In the genomic region with DNA sequence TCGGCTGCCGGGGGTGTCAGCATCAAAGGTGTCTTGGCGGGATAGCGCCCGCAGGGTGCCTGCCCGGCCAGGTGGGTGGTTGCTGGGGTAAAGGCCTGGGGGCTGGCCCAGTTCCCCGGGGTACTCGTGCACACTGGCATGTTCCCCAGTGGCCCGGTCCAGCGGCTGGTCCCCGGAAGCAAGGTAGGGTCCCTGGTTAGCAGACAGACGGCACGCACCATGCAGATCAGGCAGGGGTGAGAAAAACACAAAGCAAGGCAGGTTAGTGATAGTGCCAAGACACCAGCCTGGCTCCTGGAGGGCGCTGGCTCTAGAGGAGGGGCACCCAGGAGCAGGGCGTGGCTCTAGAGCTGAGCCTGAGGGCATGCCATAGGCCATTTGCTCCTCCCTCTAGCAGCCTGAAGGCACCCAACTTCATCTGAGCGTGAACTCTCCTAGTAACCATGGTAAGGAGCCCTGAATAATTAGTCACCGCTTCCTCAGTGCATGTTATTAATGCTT, we compare ENCODE assay signal across 9 mouse cellular contexts. TPM values are rescaled to one million over a fixed set of nuclear protein-coding genes. Genes with fewer than 3 reads are reported as not detected.
DNase-seq lines count a peak whose midpoint lies in the region; ATAC-seq and TF ChIP-seq lines count a peak whose summit lies in the region.
"Had no signal": no experiment of that assay in that cellular context is flagged by ENCODE, and none has a peak within 500 bp of the region (broad histone marks: within the 10 kb centered on the region; RNA-seq: fewer than 3 reads in every experiment).

No protein-coding gene starts in this region.

- no peak for ATAC-seq in limb, embryonic 14.5 days (ENCODE audit: low FRiP score, low read depth)
- ATAC-seq in stomach, postnatal 0 days (ENCODE audit: low FRiP score, low TSS enrichment): peak; percentile 47; the same call in 1 of the 2 replicates

- no peaks in the 10 kb centered on the region for H3K27me3 ChIP-seq in testis, adult 2 months (ENCODE audit: control insufficient read depth, insufficient read depth, low read length)
- H3K27me3 ChIP-seq in limb, embryonic 14.5 days (ENCODE audit: control insufficient read depth, insufficient read depth, low read length): peaks cover 8% of the 10 kb centered on the region; the same call in 1 of the 2 replicates
- no peaks in the 10 kb centered on the region for H3K27me3 ChIP-seq in stomach, postnatal 0 days (ENCODE audit: control insufficient read depth, insufficient read depth, low read length)

- intact Hi-C loops in heart, postnatal 14 days (cut with DNase I): no loop called here

- TF ChIP-seq CTCF in testis, adult 2 months (IDR thresholded peaks at IDR 0.05; ENCODE audit: control insufficient read depth, insufficient read depth, insufficient replicate concordance, low read depth, low read length): no peak
- TF ChIP-seq CTCF in stomach, postnatal 0 days (IDR thresholded peaks at IDR 0.05; ENCODE audit: low read depth): no peak

- H3K27ac ChIP-seq in testis, adult 2 months (ENCODE audit: control insufficient read depth, insufficient read depth, low read depth, low read length): no peak overlapping the region
- no peak overlapping the region for H3K27ac ChIP-seq in limb, embryonic 14.5 days (replicated peaks; ENCODE audit: low read depth, low read length)
- no peak overlapping the region for H3K27ac ChIP-seq in stomach, postnatal 0 days (replicated peaks)

- H3K9ac ChIP-seq in limb, embryonic 14.5 days (ENCODE audit: low read depth, low read length, severe bottlenecking): no peak overlapping the region
- no peak overlapping the region for H3K9ac ChIP-seq in stomach, postnatal 0 days (ENCODE audit: low read length)

- H3K4me2 ChIP-seq in limb, embryonic 14.5 days (replicated peaks; ENCODE audit: low read depth, low read length, severe bottlenecking): peak overlapping the region; percentile 20; the same call in 1 of the 2 replicates
- H3K4me2 ChIP-seq in stomach, postnatal 0 days (replicated peaks; ENCODE audit: low read depth): peak overlapping the region; percentile 43

- 29% methylated on average over 17 of the region's 17 CpGs for WGBS in limb, embryonic 14.5 days
- WGBS in stomach, postnatal 0 days: 53% methylated on average over 17 of the region's 17 CpGs

- peaks cover 20% of the 10 kb centered on the region for H3K4me1 ChIP-seq in testis, adult 2 months (ENCODE audit: control insufficient read depth, insufficient read depth, low read length)
- peaks cover 15% of the 10 kb centered on the region; the same call in 1 of the 2 replicates for H3K4me1 ChIP-seq in limb, embryonic 14.5 days (ENCODE audit: control insufficient read depth, insufficient read depth, low read length)
- H3K4me1 ChIP-seq in stomach, postnatal 0 days (replicated peaks; ENCODE audit: control insufficient read depth, insufficient read depth): no peaks in the 10 kb centered on the region

- TF ChIP-seq EP300 in stomach, postnatal 0 days (optimal IDR thresholded peaks at IDR 0.05): no peak

- H3K36me3 ChIP-seq in testis, adult 2 months (ENCODE audit: control insufficient read depth, insufficient read depth, low read length): no peaks in the 10 kb centered on the region
- H3K36me3 ChIP-seq in limb, embryonic 14.5 days (ENCODE audit: control insufficient read depth, insufficient read depth, low read length): peaks cover 45% of the 10 kb centered on the region
- H3K36me3 ChIP-seq in stomach, postnatal 0 days (ENCODE audit: control insufficient read depth, insufficient read depth, low read length): no peaks in the 10 kb centered on the region

- peak; percentile 92 for DNase-seq in heart, adult 11 months
- no peak for DNase-seq in heart, postnatal 14 days
- DNase-seq in testis, postnatal 14 days (ENCODE audit: low spot score): no peak
- no peak for DNase-seq in limb, embryonic 14.5 days (ENCODE audit: low spot score)
- DNase-seq in stomach, postnatal 0 days (ENCODE audit: low spot score): peak; percentile 42
- no peak for DNase-seq in urinary bladder, adult 18-20 months (ENCODE audit: low spot score in 2 of 2)
- no peak for DNase-seq in layer of hippocampus, adult 18-20 months (ENCODE audit: low spot score in 2 of 2)

- H3K9me3 ChIP-seq in limb, embryonic 14.5 days (ENCODE audit: control insufficient read depth, low read length): no peaks in the 10 kb centered on the region
- H3K9me3 ChIP-seq in stomach, postnatal 0 days (ENCODE audit: control insufficient read depth, low read length): no peaks in the 10 kb centered on the region

- H3K4me3 ChIP-seq in testis, adult 2 months (ENCODE audit: control insufficient read depth, low read depth, low read length): peak overlapping the region; percentile 49; the same call in 1 of the 2 replicates
- H3K4me3 ChIP-seq in limb, embryonic 14.5 days (replicated peaks; ENCODE audit: low read length): no peak overlapping the region
- 0 out of 2 replicates have a peak overlapping the region, but pooled peaks have one; percentile 4 for H3K4me3 ChIP-seq in stomach, postnatal 0 days (ENCODE audit: low read depth, low read length)

- no peak for TF ChIP-seq POLR2A in testis, adult 2 months (IDR thresholded peaks at IDR 0.05; ENCODE audit: control insufficient read depth, low read depth, low read length)
- no peak for TF ChIP-seq POLR2A in limb, embryonic 14.5 days (IDR thresholded peaks at IDR 0.05; ENCODE audit: borderline replicate concordance, extremely low read depth, insufficient read depth, insufficient read length)

RNA-seq across cellular contexts. Expression of a gene that starts 7.2 kb away (rescaled TPM):
- total RNA-seq in heart, postnatal 14 days (2021): 1 to 10 TPM; 1.6 to 6.2 TPM
- 0.20 and 0.44 TPM in 2 replicates for polyA plus RNA-seq in testis, adult 2 months (2012; rRNA removed)
- polyA plus RNA-seq in limb, embryonic 14.5 days (2012; rRNA removed): 2.4 and 2.7 TPM in 2 replicates
- 6.1 and 7.4 TPM in 2 replicates for polyA plus RNA-seq in limb, embryonic 14.5 days (2014; fragmentation: Nextera tagmentation; extraction: Ambion mirVana)
- 7.5 and 9.8 TPM in 2 replicates for polyA plus RNA-seq in stomach, postnatal 0 days (2015; fragmentation: Nextera tagmentation; extraction: Ambion mirVana)
- under 1 TPM; 0.76 to 0.94 TPM for total RNA-seq in layer of hippocampus, adult 18-20 months (2021)

RNA-seq across cellular contexts. Expression of a gene that starts 17.0 kb away (rescaled TPM):
- total RNA-seq in heart, postnatal 14 days (2021): 1 to 10 TPM; 7.3 TPM
- polyA plus RNA-seq in testis, adult 2 months (2012; rRNA removed): 64.4 and 70.5 TPM in 2 replicates
- 1.0 and 1.1 TPM in 2 replicates for polyA plus RNA-seq in limb, embryonic 14.5 days (2012; rRNA removed)
- 1.1 and 1.7 TPM in 2 replicates for polyA plus RNA-seq in limb, embryonic 14.5 days (2014; fragmentation: Nextera tagmentation; extraction: Ambion mirVana)
- polyA plus RNA-seq in stomach, postnatal 0 days (2015; fragmentation: Nextera tagmentation; extraction: Ambion mirVana): 0.40 and 0.45 TPM in 2 replicates
- 10 to 100 TPM; 10.3 to 14.4 TPM for total RNA-seq in layer of hippocampus, adult 18-20 months (2021)

RNA-seq across cellular contexts. Expression of a gene that starts 19.6 kb away (rescaled TPM):
- total RNA-seq in heart, postnatal 14 days (2021): 1 to 10 TPM; 5.5 to 6.9 TPM
- 76.7 and 79.4 TPM in 2 replicates for polyA plus RNA-seq in testis, adult 2 months (2012; rRNA removed)
- polyA plus RNA-seq in limb, embryonic 14.5 days (2012; rRNA removed): 51.4 and 54.1 TPM in 2 replicates
- polyA plus RNA-seq in limb, embryonic 14.5 days (2014; fragmentation: Nextera tagmentation; extraction: Ambion mirVana): 20.9 and 21.5 TPM in 2 replicates
- polyA plus RNA-seq in stomach, postnatal 0 days (2015; fragmentation: Nextera tagmentation; extraction: Ambion mirVana): 4.2 and 4.9 TPM in 2 replicates
- 100 to 1,000 TPM; 148 to 155 TPM for total RNA-seq in layer of hippocampus, adult 18-20 months (2021)

RNA-seq across cellular contexts. Expression of a gene that starts 23.3 kb away (rescaled TPM):
- 100 to 1,000 TPM; 538 to 580 TPM for total RNA-seq in heart, postnatal 14 days (2021)
- polyA plus RNA-seq in testis, adult 2 months (2012; rRNA removed): 236 and 267 TPM in 2 replicates
- polyA plus RNA-seq in limb, embryonic 14.5 days (2012; rRNA removed): 1,201 and 1,869 TPM in 2 replicates
- polyA plus RNA-seq in limb, embryonic 14.5 days (2014; fragmentation: Nextera tagmentation; extraction: Ambion mirVana): 1,151 and 1,199 TPM in 2 replicates
- polyA plus RNA-seq in stomach, postnatal 0 days (2015; fragmentation: Nextera tagmentation; extraction: Ambion mirVana): 863 and 874 TPM in 2 replicates
- 100 to 1,000 TPM; 601 to 664 TPM for total RNA-seq in layer of hippocampus, adult 18-20 months (2021)

RNA-seq across cellular contexts. Expression of a gene that starts 50.0 kb away (rescaled TPM):
- total RNA-seq in heart, postnatal 14 days (2021): under 1 TPM; 0.27 to 0.43 TPM
- polyA plus RNA-seq in testis, adult 2 months (2012; rRNA removed): 7.3 and 7.6 TPM in 2 replicates
- polyA plus RNA-seq in limb, embryonic 14.5 days (2012; rRNA removed): 1.4 and 1.6 TPM in 2 replicates
- 0.70 and 1.0 TPM in 2 replicates for polyA plus RNA-seq in limb, embryonic 14.5 days (2014; fragmentation: Nextera tagmentation; extraction: Ambion mirVana)
- 0.05 and 0.08 TPM in 2 replicates for polyA plus RNA-seq in stomach, postnatal 0 days (2015; fragmentation: Nextera tagmentation; extraction: Ambion mirVana)
- total RNA-seq in layer of hippocampus, adult 18-20 months (2021): 10 to 100 TPM; 45.7 to 55.2 TPM
- total RNA-seq: hematopoietic stem cell, adult 5-6 weeks had no signal

Comparison
In these comparisons a context has a peak if more than half of its experiments do, and no peak if none do; other contexts are left out.
1. DNase-seq: peak in heart, adult 11 months (single experiment) and stomach, postnatal 0 days (single experiment); none in heart, postnatal 14 days (0 of 2), testis, postnatal 14 days (single experiment), limb, embryonic 14.5 days (single experiment), urinary bladder, adult 18-20 months (0 of 2) and layer of hippocampus, adult 18-20 months (0 of 2).
2. RNA of a gene that starts 17.0 kb away (polyA plus RNA-seq): 64.4 to 70.5 TPM in testis, adult 2 months; 1.0 to 1.7 TPM in limb, embryonic 14.5 days and 0.40 to 0.45 TPM in stomach, postnatal 0 days; every median in the first group is over 10 times any median in the second.